Mouse (Mus musculus) stomach, postnatal 0 days (tissue): Measurements from ENCODE around the gene Fads3.

Experiments used
- CTCF ChIP-seq: IDR thresholded peaks from 2 replicates; pipeline ENCODE4 v1.5.1; 2016; ENCODE audit warnings: antibody characterized with exemption, low read depth, mild to moderate bottlenecking, moderate library complexity
- EP300 ChIP-seq: optimal IDR thresholded peaks from 2 replicates; pipeline ENCODE3; 2016; ENCODE audit warnings: antibody characterized with exemption

DNA sequence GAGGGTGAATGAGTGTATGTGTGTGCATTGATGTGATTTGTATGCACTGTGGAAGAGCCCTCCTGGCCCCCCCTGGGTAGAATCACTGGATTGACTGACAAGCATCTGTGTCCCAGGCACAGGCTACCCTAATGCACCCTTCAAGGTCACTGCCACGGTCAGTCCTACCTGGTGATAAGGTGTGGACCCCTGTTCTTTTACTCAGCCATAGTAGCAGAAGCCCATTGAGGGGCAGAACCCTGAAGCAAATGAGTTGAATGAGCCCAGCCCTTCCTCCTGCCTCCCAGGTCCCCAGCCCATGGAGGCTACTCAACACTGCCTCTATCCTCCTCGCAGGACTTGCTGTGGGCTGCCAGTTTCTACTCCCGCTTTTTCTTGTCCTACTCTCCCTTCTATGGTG is 13.9 kb downstream of the Fads3 start:
- TF ChIP-seq CTCF: no peak
- TF ChIP-seq EP300: no peak
